Mouse (Mus musculus) spleen, adult 2 months (tissue): ENCODE results near the gene Hist1h2ae.

Source experiments
- CTCF ChIP-seq: fragments of 200-500 bp; IDR thresholded peaks from 2 replicates; pipeline ENCODE4 v1.5.1; 2011; ENCODE audit warnings: mild to moderate bottlenecking, inconsistent platforms; ENCODE audit not compliant: insufficient read depth, insufficient read length, insufficient replicate concordance; ENCODE audit errors: extremely low read depth
- POLR2A ChIP-seq: fragments of 200-500 bp; IDR thresholded peaks from 2 replicates; pipeline ENCODE4 v1.6.1; 2011; ENCODE audit warnings: low read depth, low read length, inconsistent platforms

DNA sequence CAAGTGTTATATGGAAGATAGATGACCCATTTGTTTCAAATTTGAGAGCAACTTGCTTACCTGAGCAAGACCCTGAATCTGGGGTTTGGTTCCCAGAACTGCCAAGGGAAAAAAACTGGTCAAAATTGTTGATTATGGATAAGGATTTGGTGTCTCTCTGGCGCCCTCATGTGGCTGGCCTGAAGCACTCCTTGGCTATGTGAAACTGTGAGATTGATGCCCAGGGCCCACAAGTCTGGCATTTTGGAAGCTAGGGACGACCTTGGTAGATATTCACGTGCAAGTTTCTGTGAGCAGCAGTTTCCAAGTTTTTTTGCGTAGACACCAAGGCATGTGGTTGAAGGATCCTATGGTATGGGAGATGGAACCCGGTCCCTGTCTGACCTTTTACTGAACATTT lies 46.4 kb downstream of the Hist1h2ae start:
- TF ChIP-seq POLR2A (no peak), CTCF (peak; percentile 68; the same call in 1 of the 2 replicates)
